Mouse (Mus musculus): ENCODE results near the gene Tnfrsf14.

The Tnfrsf14 gene

DNA sequence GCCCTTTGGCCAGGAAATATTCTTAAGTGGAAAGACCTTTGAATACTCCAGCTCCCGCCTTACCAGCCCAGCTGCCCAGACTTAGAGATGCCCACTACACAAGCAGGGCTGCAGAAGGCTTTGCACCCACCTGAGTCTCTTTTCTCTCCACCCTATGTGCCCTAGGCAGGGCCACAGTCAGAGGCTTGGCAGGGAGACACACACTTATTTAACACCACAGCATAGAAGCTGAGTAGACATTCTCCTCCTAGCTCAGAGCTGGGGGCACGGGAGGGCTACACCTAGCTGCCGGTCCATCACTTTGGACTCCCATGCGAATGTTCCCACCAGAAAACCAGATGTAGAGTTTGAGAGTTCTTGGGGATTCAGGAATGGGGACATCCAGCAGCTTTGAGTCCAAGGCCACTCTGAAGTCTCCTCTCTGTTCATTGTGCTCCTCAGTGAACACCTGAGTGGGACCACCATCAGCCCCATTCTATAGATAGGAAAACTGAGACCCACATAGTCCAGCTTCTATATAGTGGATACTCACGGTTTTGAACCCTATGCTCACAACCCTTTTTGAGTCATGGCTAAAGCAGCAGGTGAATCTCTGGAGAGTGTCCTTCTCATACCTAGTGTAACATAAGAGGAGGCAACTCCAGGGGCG, 20.7 kb upstream of the Tnfrsf14 start:
- no peak for DNase-seq (ENCODE audit: low read depth)

GRCm38 (mm10) chr4:154948066-154948939, 19.9 kb upstream of the Tnfrsf14 start:
- no peak for DNase-seq (ENCODE audit: low read depth)

- DNase-seq (ENCODE audit: low read depth): no peak
Measured at GRCm38 (mm10) chr4:154946319-154946718, 18.0 kb upstream of the Tnfrsf14 start.

DNA sequence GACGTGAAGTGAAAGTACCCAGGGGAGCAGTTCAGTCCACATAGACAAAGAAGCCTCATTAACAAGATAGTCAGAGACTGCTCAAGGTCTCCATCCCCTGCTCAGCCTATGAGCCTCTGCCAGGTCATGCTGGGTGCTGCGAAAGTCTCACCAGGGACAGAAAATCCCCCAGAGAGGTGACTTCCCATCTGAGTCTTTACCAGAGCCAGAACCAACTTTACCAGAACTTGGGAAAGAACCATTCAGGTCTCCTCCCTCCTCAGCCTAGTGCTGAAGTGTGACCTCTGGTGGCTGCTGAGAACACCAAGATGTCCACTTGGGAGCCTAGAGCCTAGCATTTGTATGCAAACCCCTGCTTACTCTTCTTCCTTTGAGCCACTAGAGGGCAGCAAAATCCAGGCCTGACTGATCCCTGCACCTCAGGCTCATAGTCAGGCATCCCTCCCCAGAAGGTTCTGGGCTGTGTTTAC, 15.8 kb upstream of the Tnfrsf14 start:
- DNase-seq (ENCODE audit: low read depth): peak; percentile 94

DNA sequence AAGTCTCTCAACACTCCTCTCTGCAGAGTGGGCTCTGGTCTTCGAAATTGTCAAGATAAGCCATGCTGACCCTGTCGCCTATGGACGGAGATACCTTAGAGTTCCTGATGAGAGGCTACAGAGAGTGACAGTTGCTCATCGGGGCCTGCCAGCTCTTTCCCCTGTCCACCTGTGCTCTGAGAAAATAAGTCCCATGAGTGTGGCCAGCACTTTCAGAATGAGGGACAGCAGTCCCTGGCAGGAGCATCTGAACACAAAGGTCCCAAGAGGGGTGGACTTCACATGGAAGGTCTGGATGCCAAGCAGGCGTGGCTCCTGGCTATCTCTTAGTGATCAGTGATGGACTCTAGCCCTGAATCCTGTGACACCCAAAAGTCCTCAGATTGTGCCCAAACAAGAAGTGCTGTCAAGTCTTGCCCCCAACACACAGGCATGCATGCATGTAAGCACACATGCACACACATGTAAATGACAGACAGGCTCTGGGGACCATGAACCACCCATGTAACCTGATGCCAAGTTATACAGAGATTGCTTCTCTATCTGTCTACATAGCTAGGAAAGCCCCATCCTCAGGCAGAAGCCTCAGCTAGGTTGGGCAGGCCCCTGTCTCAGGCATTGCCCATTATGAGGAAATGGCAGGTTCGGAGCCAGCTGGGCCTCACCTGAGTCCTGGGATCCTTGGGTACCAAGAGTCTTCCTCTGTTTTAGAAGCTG, 15.1 kb upstream of the Tnfrsf14 start:
- DNase-seq (ENCODE audit: low read depth): no peak

DNA sequence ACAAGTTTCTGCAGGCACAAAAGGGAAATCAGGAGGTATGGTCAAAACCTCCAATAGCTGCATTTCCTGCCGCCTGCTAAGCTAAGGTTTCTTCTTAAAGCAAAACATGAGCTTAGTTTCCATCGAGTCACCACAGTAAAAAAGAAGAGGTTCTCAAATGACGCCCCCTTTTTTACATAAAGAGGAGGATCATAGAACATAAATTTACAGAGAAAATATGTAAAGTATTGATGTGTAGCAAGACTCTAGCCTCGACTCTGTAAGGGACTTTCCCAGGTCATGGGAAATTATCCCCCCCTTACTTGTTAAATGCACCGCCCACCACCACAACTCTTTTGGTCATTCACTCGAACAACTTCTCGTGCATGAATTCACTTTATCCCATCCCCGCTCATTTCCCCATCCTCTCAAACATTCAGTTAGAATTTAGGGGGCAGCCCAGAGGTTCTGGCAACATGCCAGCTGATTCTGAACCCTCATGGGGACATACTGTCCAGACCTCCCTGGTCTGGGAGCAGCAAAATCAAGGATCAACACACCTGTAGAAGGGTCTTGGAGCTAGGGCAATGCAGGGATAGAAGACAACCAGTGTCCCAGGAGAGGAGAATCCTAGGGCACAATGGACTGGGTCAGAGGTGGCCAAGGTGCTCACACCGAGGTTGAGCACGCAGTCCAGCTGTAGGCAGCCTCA, 14.4 kb upstream of the Tnfrsf14 start:
- DNase-seq (ENCODE audit: low read depth): peak; percentile 67

DNA sequence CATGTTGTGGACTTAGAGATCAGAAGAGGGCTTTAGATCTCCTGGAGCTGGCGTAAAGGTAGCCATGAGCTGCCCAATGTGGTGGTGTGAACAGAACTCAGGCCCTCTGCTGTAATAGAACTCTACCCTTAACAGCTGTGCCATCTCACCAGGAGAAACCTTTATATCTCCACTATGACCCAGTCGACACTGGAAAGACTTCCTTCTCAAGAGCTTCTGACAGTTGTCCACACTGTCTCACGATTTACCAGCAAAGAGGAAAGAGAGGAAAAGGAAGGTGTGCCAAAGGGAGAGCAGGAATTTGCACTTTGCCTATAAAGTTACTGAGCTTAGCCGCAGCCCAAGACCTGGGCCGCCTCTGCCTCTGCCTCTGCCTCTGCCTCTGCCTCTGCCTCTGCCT, 13.5 kb upstream of the Tnfrsf14 start:
- DNase-seq (ENCODE audit: low read depth): no peak

DNA sequence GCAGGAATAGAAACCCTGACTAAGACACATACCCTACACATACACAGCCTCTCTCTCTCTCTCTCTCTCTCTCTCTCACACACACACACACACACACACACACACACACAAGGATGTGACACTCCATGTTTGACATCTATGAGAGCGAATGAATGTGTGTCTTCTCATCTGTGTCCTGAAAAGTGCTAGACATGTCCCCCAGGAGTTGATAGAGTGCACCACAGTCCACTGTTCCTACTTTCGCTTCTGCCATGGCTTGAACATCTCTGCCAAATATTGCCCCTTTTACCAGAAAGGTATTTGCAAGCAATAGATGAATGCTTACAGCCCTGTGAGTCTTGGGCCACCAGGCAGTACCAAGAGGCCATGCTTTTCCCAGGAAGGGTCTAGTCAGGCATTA, 11.8 kb upstream of the Tnfrsf14 start:
- no peak for DNase-seq (ENCODE audit: low read depth)

- peak; percentile 32 for DNase-seq (ENCODE audit: low read depth)
Measured at GRCm38 (mm10) chr4:154937746-154938145, 9.4 kb upstream of the Tnfrsf14 start.

DNA sequence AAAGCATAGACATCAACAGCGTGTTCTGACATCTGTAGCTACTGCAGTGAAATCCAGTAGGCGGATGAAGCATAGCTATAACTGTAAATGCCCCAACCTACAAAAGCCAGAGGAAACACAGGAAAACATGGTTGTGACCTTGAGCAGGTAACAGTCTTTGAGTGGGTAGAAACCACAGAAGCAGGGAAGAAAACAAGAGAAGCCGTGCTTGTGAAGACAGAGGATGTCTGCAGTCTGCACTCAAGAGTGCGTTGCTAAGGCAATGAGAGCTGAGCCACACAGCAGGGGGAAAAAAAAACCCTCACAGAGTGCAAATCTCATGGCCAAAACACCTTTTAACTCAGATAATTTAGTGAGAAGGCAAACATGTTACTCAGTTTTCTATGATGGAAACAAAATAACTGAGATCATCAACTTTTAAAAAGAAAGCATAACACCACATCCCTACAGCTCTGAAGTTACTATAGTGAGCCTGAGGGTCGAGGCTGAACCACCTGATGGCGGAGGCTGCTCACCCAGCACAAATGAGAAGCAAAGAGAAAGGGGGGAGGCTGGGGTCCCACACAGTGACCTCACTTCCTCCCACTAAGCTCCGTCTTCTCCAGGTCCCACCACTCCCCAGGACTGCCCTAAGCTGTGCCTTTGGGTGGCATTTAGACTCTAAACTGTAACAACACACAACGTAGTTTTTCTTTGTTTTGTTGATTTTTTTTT, 8.3 kb upstream of the Tnfrsf14 start:
- DNase-seq (ENCODE audit: low read depth): peak; percentile 92

DNA sequence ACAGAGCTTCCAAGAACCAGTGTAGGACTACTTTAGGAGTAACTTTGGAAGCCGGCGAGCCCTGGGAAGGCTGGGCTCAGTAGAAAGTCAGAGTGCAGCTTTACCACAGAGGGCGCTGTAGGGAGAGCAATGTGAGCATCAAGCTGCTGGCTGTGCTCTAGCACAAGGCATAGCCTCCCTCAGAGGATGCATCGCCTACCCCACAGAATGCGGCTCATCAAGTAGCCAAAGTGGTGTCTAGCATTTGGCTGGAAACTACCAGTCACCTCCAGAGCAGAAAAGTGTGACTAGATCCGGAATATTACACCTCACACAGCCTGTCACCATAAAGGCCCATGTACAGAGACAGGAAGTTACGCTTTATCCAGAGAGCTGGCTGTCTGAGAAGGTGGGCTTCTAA, 7.4 kb upstream of the Tnfrsf14 start:
- DNase-seq (ENCODE audit: low read depth): peak; percentile 84

GRCm38 (mm10) chr4:154934800-154935199, 6.4 kb upstream of the Tnfrsf14 start:
- DNase-seq (ENCODE audit: low read depth): peak; percentile 21

- no peak for DNase-seq (ENCODE audit: low read depth)
Measured at GRCm38 (mm10) chr4:154933306-154933907, 5.0 kb upstream of the Tnfrsf14 start.

DNA sequence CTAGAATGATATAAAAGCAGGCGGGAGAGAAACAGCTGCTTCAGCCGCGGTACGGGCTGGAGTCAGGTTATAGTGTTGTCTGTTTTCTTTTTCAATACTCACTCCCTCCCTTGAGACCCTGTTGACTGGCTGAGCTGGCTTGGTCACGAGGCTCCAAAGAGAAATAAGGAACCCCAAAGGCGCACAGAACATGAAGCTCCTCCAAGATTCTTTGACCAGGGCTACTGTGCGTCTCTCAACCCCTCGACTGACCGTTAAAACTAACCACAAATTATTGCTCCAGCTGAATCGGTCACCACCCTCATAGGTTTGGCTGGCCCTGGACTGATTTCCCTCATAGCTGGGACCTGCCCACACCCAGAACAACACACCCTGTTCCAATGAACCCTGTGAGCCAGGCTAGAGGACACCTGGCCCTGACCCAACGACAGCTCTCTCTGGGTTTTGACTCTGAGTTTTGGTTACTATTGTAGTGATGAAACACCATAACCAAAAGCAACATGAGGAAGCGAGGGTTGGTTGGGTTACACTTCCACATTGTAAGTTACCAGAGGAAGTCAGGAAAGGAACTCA, 811 bp upstream of the Tnfrsf14 start:
- peak; percentile 50 for DNase-seq (ENCODE audit: low read depth)

DNA sequence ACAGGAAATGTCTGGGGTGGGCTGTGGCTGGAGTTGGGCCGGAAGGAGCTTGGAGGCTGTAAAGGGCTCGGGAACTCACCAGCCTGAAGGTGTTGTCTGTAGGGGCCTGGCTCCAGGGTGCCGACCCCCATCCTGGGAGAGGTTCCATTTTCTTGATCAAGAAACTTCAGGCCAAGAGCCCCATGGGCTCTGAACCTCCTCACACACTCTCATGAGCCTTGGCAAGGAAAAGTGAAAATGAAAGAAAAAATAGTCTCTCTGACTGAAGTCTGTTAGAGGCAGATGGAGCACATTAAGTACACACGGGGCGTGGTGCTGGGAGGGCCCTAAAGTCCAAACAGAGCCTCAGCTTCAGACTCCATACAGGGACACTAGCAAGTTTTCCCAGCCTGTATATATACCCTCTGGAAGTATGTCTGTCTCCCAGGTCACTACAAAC, 445 bp downstream of the Tnfrsf14 start:
- DNase-seq (ENCODE audit: low read depth): peak; percentile 77

DNA sequence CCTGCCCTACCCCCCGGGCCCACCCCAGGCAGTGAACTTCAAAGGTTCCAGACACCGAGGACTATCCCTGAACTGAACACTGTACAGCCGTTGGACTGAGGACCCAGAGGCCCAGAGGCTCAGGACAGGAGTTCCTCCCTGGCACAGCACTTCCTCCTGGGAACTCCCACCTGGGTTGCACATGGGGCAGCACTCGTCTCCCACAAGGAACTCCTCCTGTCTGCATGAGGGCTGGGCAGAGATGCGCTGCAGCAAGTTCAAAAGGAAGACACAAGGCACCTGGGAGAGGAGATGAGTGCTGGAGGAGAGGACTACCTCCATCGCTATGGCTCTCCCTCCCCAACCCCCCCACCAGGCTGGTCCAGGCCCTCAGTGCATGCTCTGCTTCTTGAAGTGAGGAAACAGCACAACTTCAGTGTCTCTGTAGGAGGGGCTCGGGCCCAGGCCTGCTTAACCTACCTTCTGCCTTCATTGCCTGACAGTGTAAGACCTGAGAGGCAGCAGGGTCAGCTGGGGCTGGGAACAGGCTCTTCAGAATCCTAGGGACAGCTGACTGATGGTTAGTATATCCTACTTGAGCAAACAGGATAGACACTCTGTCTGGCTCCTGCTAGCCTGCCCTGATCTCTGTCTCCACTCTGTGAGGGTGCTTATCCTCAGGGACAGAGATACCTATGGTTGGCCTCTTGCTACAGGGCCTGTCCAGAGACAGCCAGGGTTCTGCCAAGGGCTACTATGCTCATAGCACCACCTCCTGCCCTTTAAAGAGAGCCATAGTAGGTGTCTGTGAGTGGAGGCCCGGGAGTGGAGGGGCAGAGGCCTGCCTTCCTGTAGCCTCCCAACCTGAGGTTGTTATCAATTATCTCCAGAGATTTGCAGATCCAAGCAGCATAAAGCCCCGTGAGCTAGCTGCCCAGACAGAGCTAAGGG, 1.1 kb downstream of the Tnfrsf14 start:
- peak; percentile 52 for DNase-seq (ENCODE audit: low read depth)

GRCm38 (mm10) chr4:154925413-154925812, 3.0 kb downstream of the Tnfrsf14 start:
- peak; percentile 76 for DNase-seq (ENCODE audit: low read depth)

DNA sequence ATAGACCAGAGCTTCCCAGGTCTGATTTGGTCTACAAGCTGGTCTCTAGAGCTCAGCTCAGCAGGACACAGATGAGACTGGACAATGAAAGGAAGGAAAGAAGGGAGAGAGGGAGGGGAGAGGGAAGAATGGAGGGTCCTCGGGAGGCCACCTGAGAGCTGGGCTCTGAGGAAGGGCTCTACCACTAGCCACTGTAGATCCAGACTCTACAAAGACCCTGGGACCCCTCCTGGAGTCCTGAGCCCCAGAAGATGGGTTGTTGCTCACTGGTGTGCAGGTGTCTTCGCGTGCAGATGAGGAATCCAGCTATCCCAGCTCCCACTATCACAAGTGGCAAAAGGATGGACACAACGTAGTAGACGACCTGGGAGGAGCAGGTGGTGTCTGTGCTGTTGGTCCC, 5.4 kb downstream of the Tnfrsf14 start:
- no peak for DNase-seq (ENCODE audit: low read depth)

GRCm38 (mm10) chr4:154922291-154922690, 6.1 kb downstream of the Tnfrsf14 start:
- DNase-seq (ENCODE audit: low read depth): no peak

Measured in naive thymus-derived CD4-positive, alpha-beta T cell, adult 2 months (primary cell).